ENCODE assay signal across 35 mouse cellular contexts in the genomic region with DNA sequence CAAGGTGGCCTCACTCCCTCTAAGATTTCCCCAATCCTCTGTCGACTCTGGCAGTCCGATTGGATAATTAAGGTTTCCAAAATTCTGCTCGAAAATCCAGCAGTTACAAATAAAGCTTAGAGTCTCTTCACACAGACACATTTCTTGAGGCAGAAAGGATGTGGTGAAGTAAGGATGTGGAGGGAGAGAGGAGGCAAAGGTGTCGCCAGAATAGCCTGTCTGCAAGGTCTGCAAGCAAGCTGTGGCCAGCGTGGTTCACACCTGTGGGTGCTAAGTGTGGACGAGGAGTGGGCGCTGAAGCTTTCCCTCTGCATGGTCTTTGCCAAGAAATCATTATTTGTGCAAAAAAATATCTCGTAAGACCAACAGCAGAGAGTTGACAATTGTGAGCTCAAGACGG. TPM values are rescaled to one million over a fixed set of nuclear protein-coding genes. Genes with fewer than 3 reads are reported as not detected.
DNase-seq lines count a peak whose midpoint lies in the region; ATAC-seq and TF ChIP-seq lines count a peak whose summit lies in the region.
"Had no signal": no experiment of that assay in that cellular context is flagged by ENCODE, and none has a peak within 500 bp of the region (broad histone marks: within the 10 kb centered on the region; RNA-seq: fewer than 3 reads in every experiment).

No protein-coding gene starts in this region.

- H3K9me3 ChIP-seq in kidney, embryonic 15.5 days (replicated peaks): no peaks in the 10 kb centered on the region
- no peaks in the 10 kb centered on the region for H3K9me3 ChIP-seq in liver, embryonic 12.5 days (replicated peaks)
- H3K9me3 ChIP-seq in hindbrain, embryonic 10.5 days: no peaks in the 10 kb centered on the region
- H3K9me3 ChIP-seq: embryonic facial prominence, embryonic 13.5 days; hindbrain, embryonic 12.5 days; limb, embryonic 13.5 days; megakaryocyte, embryonic 14.5 days; midbrain, embryonic 12.5 days had no signal

- no peak for ATAC-seq in kidney, embryonic 15.5 days (replicated peaks; ENCODE audit: low FRiP score)
- ATAC-seq in CD4-positive, CD25-positive, alpha-beta regulatory T cell, adult 4 months: peak; percentile 63
- ATAC-seq in liver, embryonic 12.5 days: no peak
- ATAC-seq: forebrain, embryonic 16.5 days; hindbrain, postnatal 0 days; liver, postnatal 0 days had no signal

- H3K4me1 ChIP-seq in kidney, adult 2 months (ENCODE audit: control insufficient read depth, insufficient read depth, low read length): peaks cover 41% of the 10 kb centered on the region
- H3K4me1 ChIP-seq in kidney, embryonic 15.5 days: peaks cover 11% of the 10 kb centered on the region; the same call in 1 of the 2 replicates
- peaks cover 21% of the 10 kb centered on the region for H3K4me1 ChIP-seq in small intestine, adult 2 months (ENCODE audit: control insufficient read depth, insufficient read depth, insufficient read length, low read length)
- no peaks in the 10 kb centered on the region for H3K4me1 ChIP-seq in liver, embryonic 12.5 days
- H3K4me1 ChIP-seq in hindbrain, embryonic 10.5 days (replicated peaks): no peaks in the 10 kb centered on the region
- H3K4me1 ChIP-seq: embryonic facial prominence, embryonic 13.5 days; hindbrain, embryonic 12.5 days; midbrain, embryonic 12.5 days had no signal

- DNase-seq in kidney, adult 2 months: no peak
- peak; percentile 67 for DNase-seq in induced T-regulatory cell, adult 2 months (ENCODE audit: low read depth)
- DNase-seq in hindbrain, embryonic 10.5 days (ENCODE audit: low spot score): no peak
- DNase-seq: adrenal gland, adult 8-10 months; cerebellum, adult 11 months; cerebellum, adult 9-10 months; cerebellum, postnatal 36 days; kidney, adult 11 months; liver, postnatal 0 days; lung, postnatal 36 days; retina, postnatal 1 day; right cerebral cortex, postnatal 14 days; thymus, adult 18-20 months had no signal

- peak overlapping the region; percentile 96 for H3K27ac ChIP-seq in kidney, adult 2 months (ENCODE audit: insufficient read depth, low read depth, low read length)
- no peak overlapping the region for H3K27ac ChIP-seq in kidney, embryonic 15.5 days
- H3K27ac ChIP-seq in small intestine, adult 2 months (ENCODE audit: insufficient read depth, low read depth, low read length): peak overlapping the region; percentile 51
- H3K27ac ChIP-seq in liver, embryonic 12.5 days: no peak overlapping the region
- H3K27ac ChIP-seq in hindbrain, embryonic 10.5 days: no peak overlapping the region
- H3K27ac ChIP-seq: embryonic facial prominence, embryonic 13.5 days; hindbrain, embryonic 12.5 days; hindbrain, postnatal 0 days; layer of hippocampus, adult 2 months; left cerebral cortex, adult 2 months; limb, embryonic 13.5 days; midbrain, embryonic 12.5 days had no signal

- no peak overlapping the region for H3K4me2 ChIP-seq in kidney, embryonic 15.5 days
- no peak overlapping the region for H3K4me2 ChIP-seq in liver, embryonic 12.5 days
- H3K4me2 ChIP-seq: embryonic facial prominence, embryonic 13.5 days; hindbrain, embryonic 12.5 days; limb, embryonic 13.5 days; liver, embryonic 11.5 days; midbrain, embryonic 12.5 days had no signal

- no peak overlapping the region for H3K4me3 ChIP-seq in kidney, adult 2 months (ENCODE audit: insufficient read depth, low read depth, low read length)
- no peak overlapping the region for H3K4me3 ChIP-seq in kidney, embryonic 15.5 days (replicated peaks)
- 0 out of 2 replicates have a peak overlapping the region, but pooled peaks have one; percentile 14 for H3K4me3 ChIP-seq in small intestine, adult 2 months (ENCODE audit: low read depth, low read length)
- H3K4me3 ChIP-seq in liver, embryonic 12.5 days: no peak overlapping the region
- H3K4me3 ChIP-seq in hindbrain, embryonic 10.5 days: no peak overlapping the region
- H3K4me3 ChIP-seq: embryonic facial prominence, embryonic 13.5 days; erythroblast, embryonic 14.5 days; hindbrain, embryonic 12.5 days; layer of hippocampus, adult 2 months; left cerebral cortex, adult 2 months; limb, embryonic 13.5 days; megakaryocyte, embryonic 14.5 days; midbrain, embryonic 12.5 days; myocyte had no signal

- WGBS in kidney, adult 2 months: 65% methylated on average over 9 of the region's 9 CpGs
- 77% methylated on average over 9 of the region's 9 CpGs for WGBS in kidney, embryonic 15.5 days
- WGBS in small intestine, adult 2 months: 76% methylated on average over 9 of the region's 9 CpGs
- WGBS in liver, embryonic 12.5 days (ENCODE audit: insufficient replicate concordance): 66% methylated on average over 9 of the region's 9 CpGs
- 89% methylated on average over 9 of the region's 9 CpGs for WGBS in hindbrain, embryonic 10.5 days

- H3K9ac ChIP-seq in kidney, embryonic 15.5 days: no peak overlapping the region
- H3K9ac ChIP-seq in liver, embryonic 12.5 days: no peak overlapping the region
- H3K9ac ChIP-seq: embryonic facial prominence, embryonic 13.5 days; hindbrain, embryonic 12.5 days; limb, embryonic 13.5 days; liver, postnatal 0 days; midbrain, embryonic 12.5 days had no signal

- H3K27me3 ChIP-seq in kidney, adult 2 months (replicated peaks; ENCODE audit: control insufficient read depth, insufficient read depth, low read length): no peaks in the 10 kb centered on the region
- H3K27me3 ChIP-seq in kidney, embryonic 15.5 days: no peaks in the 10 kb centered on the region
- H3K27me3 ChIP-seq in small intestine, adult 2 months (ENCODE audit: control insufficient read depth, insufficient read depth, low read length): no peaks in the 10 kb centered on the region
- H3K27me3 ChIP-seq in liver, embryonic 12.5 days (replicated peaks): no peaks in the 10 kb centered on the region
- no peaks in the 10 kb centered on the region for H3K27me3 ChIP-seq in hindbrain, embryonic 10.5 days (ENCODE audit: insufficient read depth, poor library complexity, severe bottlenecking)
- H3K27me3 ChIP-seq: embryonic facial prominence, embryonic 13.5 days; hindbrain, embryonic 12.5 days; limb, embryonic 13.5 days; megakaryocyte, embryonic 14.5 days; midbrain, embryonic 12.5 days had no signal

- no peak for TF ChIP-seq POLR2A in kidney, adult 2 months (IDR thresholded peaks at IDR 0.05; ENCODE audit: low read depth, low read length)
- TF ChIP-seq POLR2A in small intestine, adult 2 months (IDR thresholded peaks at IDR 0.05; ENCODE audit: low read depth, low read length): no peak

- H3K36me3 ChIP-seq in kidney, adult 2 months (ENCODE audit: control insufficient read depth, insufficient read depth, low read length): peaks cover 6% of the 10 kb centered on the region; the same call in 1 of the 2 replicates
- no peaks in the 10 kb centered on the region for H3K36me3 ChIP-seq in kidney, embryonic 15.5 days
- H3K36me3 ChIP-seq in small intestine, adult 2 months (ENCODE audit: control insufficient read depth, insufficient read depth, low read length): peaks cover 25% of the 10 kb centered on the region
- H3K36me3 ChIP-seq in liver, embryonic 12.5 days: no peaks in the 10 kb centered on the region
- no peaks in the 10 kb centered on the region for H3K36me3 ChIP-seq in hindbrain, embryonic 10.5 days
- H3K36me3 ChIP-seq: embryonic facial prominence, embryonic 13.5 days; hindbrain, embryonic 12.5 days; limb, embryonic 13.5 days; midbrain, embryonic 12.5 days had no signal

- no peak for TF ChIP-seq CTCF in kidney, adult 2 months (conservative IDR thresholded peaks at IDR 0.05; ENCODE audit: insufficient read depth, insufficient read length, low read depth, low read length)
- no peak for TF ChIP-seq CTCF in small intestine, adult 2 months (IDR thresholded peaks at IDR 0.05; ENCODE audit: extremely low read depth, insufficient read length, insufficient replicate concordance, low read depth, low read length)

RNA-seq across cellular contexts. Expression of gene Tnfsf10, which starts 5.8 kb away (rescaled TPM):
- polyA plus RNA-seq in kidney, adult 2 months (2012; rRNA removed): 11.5 and 12.8 TPM in 2 replicates
- polyA plus RNA-seq in kidney, embryonic 15.5 days (2015; fragmentation: Nextera tagmentation; extraction: Ambion mirVana): 0.44 and 0.45 TPM in 2 replicates
- polyA plus RNA-seq in CD4-positive, CD25-positive, alpha-beta regulatory T cell, adult 4 months (2017; shearing (Covaris generic)): 10 to 100 TPM; 18.8 to 20.0 TPM
- 3.5 and 10.0 TPM in 2 replicates for polyA plus RNA-seq in small intestine, adult 2 months (2012; rRNA removed)
- 0.06 and 0.07 TPM in 2 replicates for polyA plus RNA-seq in liver, embryonic 12.5 days (2016; fragmentation: Nextera tagmentation; extraction: Ambion mirVana)
- polyA plus RNA-seq in hindbrain, embryonic 10.5 days (2016; fragmentation: Nextera tagmentation; extraction: Ambion mirVana): 0.03 TPM in 1 of 2 replicates, not detected in the other
- polyA plus RNA-seq: erythroblast, embryonic 14.5 days; forebrain, embryonic 11.5 days; hindbrain, embryonic 12.5 days; midbrain, embryonic 12.5 days; myocyte had no signal

RNA-seq across cellular contexts. Expression of gene Ghsr, which starts 48.6 kb away (rescaled TPM):
- polyA plus RNA-seq in kidney, adult 2 months (2012; rRNA removed): not detected in 2 replicates
- not detected in 2 replicates for polyA plus RNA-seq in kidney, embryonic 15.5 days (2015; fragmentation: Nextera tagmentation; extraction: Ambion mirVana)
- polyA plus RNA-seq in CD4-positive, CD25-positive, alpha-beta regulatory T cell, adult 4 months (2017; shearing (Covaris generic)): not detected
- polyA plus RNA-seq in small intestine, adult 2 months (2012; rRNA removed): 0.03 TPM in 1 of 2 replicates, not detected in the other
- not detected in 2 replicates for polyA plus RNA-seq in liver, embryonic 12.5 days (2016; fragmentation: Nextera tagmentation; extraction: Ambion mirVana)
- polyA plus RNA-seq in hindbrain, embryonic 10.5 days (2016; fragmentation: Nextera tagmentation; extraction: Ambion mirVana): 0.09 and 0.14 TPM in 2 replicates
- polyA plus RNA-seq: embryonic facial prominence, embryonic 13.5 days; forebrain, embryonic 11.5 days; gonadal fat pad, adult 2 months; heart, embryonic 14.5 days; kidney, embryonic 16.5 days; limb, embryonic 13.5 days; liver, embryonic 11.5 days; liver, postnatal 0 days; lung, embryonic 16.5 days; myocyte; stomach, embryonic 16.5 days had no signal

Comparison
In these comparisons a context has a peak if more than half of its experiments do, and no peak if none do; other contexts are left out.
1. H3K27ac ChIP-seq: peak in kidney, adult 2 months (single experiment) and small intestine, adult 2 months (single experiment); none in kidney, embryonic 15.5 days (single experiment), liver, embryonic 12.5 days (single experiment) and hindbrain, embryonic 10.5 days (single experiment).